Mouse (Mus musculus) layer of hippocampus, adult 11-12 months (tissue): ENCODE measurements around the gene Uts2b.
"Not testable (repeated sequence)": the region's sequence is repeated elsewhere in the genome, so short reads cannot be mapped to it uniquely, and the experiment has no call there.

Experiments used
- DNase-seq: peaks from one replicate; pipeline ENCODE4 v3.0.0; 2022; ENCODE audit warnings: low spot score

Uts2b gene

DNA sequence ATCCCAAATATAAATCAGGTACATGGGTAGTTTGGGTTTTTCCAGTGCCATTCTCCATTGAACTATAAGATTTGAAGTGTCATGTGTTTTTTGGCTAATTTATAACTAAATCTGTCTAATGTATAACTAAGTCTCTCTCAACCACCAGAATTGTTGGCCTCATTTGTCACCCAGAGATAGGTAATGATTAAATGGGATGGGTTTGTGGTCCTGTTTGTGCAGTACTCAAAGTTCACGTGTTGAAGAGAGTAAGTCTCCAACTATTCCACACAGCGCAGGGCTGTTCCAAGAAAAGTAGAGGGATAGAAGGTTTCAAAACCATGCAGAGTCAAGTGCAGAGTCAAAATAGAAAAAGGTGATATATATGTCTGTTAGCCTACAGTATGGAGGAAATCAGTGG is 5.3 kb upstream of the Uts2b start:
- no peak for DNase-seq

DNA sequence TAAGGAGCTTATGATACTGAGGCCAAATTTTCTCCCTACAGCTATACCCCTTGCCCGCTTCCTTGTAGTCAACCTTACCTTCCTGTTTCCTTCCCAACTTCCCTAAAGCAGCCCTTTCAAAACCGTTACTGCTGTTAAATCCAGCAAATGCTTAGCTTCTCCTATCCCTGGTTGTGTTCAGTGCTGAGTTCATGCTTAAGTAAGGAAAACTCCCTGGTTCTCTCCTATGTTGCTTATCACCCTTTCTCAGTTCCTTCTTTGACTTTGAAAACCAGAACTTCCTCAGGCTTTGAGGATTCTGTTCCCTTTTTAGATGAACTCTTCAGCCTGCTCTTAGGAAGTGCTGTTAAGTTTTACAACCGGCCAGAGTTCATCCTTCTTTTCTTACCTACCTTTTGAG is 4.1 kb upstream of the Uts2b start:
- DNase-seq = no peak

GRCm38 (mm10) chr16:27370700-27371099 is 661 bp upstream of the Uts2b start:
- DNase-seq = no peak

DNA sequence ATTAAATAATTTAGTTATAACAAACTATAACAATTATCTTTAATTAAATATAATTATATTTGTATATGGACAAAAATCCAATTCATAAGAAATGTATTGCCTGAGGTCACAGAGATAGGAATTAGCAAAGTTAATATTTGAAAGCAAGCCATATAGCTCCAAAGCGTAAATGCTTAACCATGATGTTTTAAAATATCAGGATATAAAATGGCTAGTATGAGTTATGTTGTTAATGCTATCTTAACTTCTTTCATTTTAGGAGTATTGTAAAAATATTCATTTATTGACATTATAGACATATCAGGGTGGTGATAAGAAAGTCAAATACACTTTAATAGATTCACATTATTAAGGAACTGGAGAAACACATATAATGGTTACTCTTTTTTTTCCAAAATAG is 10.0 kb downstream of the Uts2b start:
- no peak for DNase-seq

DNA sequence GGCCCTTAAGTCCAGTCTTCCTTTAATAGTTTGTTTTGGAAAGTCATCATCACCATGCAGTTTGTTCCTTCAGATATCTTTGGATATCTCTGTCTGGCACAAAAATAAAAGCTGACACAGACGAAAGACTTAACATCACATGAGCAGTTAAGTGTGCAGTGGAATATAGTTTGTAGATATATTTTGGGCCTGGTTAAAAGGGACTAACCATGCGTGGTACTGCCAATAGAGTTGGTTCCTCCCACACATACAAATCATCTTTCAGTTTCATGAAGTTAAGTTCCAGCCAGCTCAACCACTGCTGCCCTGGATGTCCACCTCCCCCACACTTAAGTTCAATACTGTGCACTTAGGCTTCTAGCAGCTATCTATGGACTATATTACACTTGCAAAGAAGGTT is 15.6 kb downstream of the Uts2b start:
- no peak for DNase-seq

DNA sequence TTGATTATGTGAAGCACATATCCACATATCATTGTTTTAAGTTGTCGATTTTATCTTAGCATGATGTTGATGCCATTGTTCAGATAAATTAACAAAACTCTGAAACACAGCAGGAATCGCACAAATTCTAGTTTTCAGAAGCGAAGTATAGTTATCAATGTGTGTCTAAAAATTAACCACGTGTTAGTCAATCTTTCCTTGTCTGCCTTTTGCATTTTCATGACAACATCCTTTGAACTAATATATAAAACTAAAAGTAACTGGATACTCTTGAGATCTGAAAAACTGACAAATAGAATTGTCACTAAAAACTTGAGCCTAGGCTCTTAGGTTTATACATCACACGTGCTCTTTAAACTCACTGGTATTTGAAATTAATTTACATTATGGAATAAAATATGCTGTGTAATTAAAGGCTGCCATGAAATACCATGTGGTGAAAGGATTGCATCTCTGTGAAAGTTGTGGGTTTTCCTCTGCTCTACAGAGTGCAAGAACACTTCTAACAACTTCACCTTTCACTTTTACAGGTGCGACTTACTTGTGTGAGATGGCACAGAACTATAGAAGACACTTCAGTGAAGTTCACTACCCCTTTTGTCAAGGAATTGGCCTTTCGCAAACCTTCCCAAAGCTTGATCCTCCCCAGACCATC is 20.0 kb downstream of the Uts2b start:
- no peak for DNase-seq

GRCm38 (mm10) chr16:27349235-27349634 is 20.8 kb downstream of the Uts2b start:
- no peak for DNase-seq

- no peak for DNase-seq
Measured at GRCm38 (mm10) chr16:27348359-27348758, 21.7 kb downstream of the Uts2b start.

- DNase-seq = no peak
Measured at GRCm38 (mm10) chr16:27347521-27347920, 22.5 kb downstream of the Uts2b start.

GRCm38 (mm10) chr16:27326463-27326862 is 43.6 kb downstream of the Uts2b start:
- no peak for DNase-seq

- no peak for DNase-seq
Measured at GRCm38 (mm10) chr16:27322047-27322446, 48.0 kb downstream of the Uts2b start.

DNA sequence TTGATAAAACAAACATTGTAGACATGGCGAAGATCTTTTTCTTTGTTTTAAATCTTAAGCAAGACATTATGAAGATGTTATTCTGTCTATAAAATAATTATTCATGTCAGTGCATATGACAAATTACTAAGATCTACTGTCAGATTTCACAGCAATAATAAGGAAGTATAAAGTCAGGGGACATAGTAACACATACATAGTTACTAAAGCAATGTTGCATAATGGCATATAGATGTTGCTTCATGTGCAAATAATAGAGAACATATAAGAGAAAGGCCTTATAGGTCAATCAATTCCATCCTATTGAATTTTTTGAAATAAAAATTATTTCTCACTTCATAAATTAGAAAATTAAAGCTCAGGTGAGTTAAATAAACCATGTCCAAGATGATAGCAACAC is 50.9 kb downstream of the Uts2b start:
- DNase-seq = no peak

DNA sequence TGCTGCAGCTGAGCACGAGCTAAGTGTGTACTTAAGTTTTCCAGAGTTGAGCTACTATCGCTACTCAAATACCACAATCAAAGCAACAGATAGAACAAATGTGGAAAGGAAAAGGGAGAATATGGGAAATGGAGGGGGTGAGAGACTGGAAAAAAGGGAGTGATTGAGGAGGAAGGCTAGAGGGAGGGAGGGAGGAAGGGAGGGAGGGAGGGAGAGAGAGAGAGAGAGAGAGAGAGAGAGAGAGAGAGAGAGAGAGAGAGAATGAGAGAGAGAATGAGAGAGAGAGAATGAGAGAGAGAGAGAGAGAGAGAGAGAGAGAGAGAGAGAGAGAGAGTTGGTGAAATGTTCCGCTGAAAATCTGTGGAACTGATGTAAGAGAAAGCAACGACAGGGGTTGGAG is 62.9 kb downstream of the Uts2b start, which contains the start of gene Ostn:
Gene Ostn (plus strand): TSS at position 301 of the 400 bp plus-strand sequence.
- not testable (repeated sequence) for DNase-seq
